Mouse (Mus musculus): Measurements from ENCODE around the gene Nck2. TPM values are rescaled to one million over a fixed set of nuclear protein-coding genes. Genes with fewer than 3 reads are reported as not detected.

Gene Nck2
- polyA plus RNA-seq, 2 experiments = 8.4 to 9.0 TPM

GRCm38 (mm10) chr1:43398738-43399601 is 45.4 kb upstream of the Nck2 start:
- no peak for DNase-seq (ENCODE audit: low read depth in 3 of 3, low spot score in 3 of 3)
- Histone ChIP-seq H3K27me3 (ENCODE audit: control insufficient read depth, insufficient read depth, low read length) (no peaks in the 10 kb centered on the region), H3K9ac (replicated peaks) (no peak overlapping the region), H3K4me2 (ENCODE audit: low read depth) (no peak overlapping the region), H3K36me3 (replicated peaks; ENCODE audit: control insufficient read depth, insufficient read depth, low read depth) (no peaks in the 10 kb centered on the region), H3K4me1 (replicated peaks; ENCODE audit: control insufficient read depth in 2 of 2, insufficient read depth in 2 of 2, low read length in 1 of 2) (peaks cover 14 to 25% of the 10 kb centered on the region in 2 experiments), H3K27ac (no peak overlapping the region), H3K9me3 (ENCODE audit: control insufficient read depth, low read length) (no peaks in the 10 kb centered on the region), H3K4me3 (ENCODE audit: insufficient read depth in 1 of 2, low read depth in 2 of 2, low read length in 2 of 2) (no peak overlapping the region)
- ATAC-seq (ENCODE audit: insufficient read depth) = no peak
- 64% methylated on average over 10 of the region's 10 CpGs for WGBS (ENCODE audit: insufficient replicate concordance)
- no peak for TF ChIP-seq EP300 (IDR thresholded peaks at IDR 0.05; ENCODE audit: low read depth)
- no peak for TF ChIP-seq CTCF (IDR thresholded peaks at IDR 0.05; ENCODE audit: low read depth)

- Histone ChIP-seq H3K4me1 (replicated peaks; ENCODE audit: control insufficient read depth in 2 of 2, insufficient read depth in 2 of 2, low read length in 1 of 2) (peaks cover 14 to 25% of the 10 kb centered on the region in 2 experiments), H3K4me3 (ENCODE audit: insufficient read depth in 1 of 2, low read depth in 2 of 2, low read length in 2 of 2) (no peak overlapping the region), H3K27me3 (ENCODE audit: control insufficient read depth, insufficient read depth, low read length) (no peaks in the 10 kb centered on the region), H3K36me3 (replicated peaks; ENCODE audit: control insufficient read depth, insufficient read depth, low read depth) (no peaks in the 10 kb centered on the region), H3K27ac (peak overlapping the region; percentile 33), H3K4me2 (ENCODE audit: low read depth) (no peak overlapping the region), H3K9me3 (ENCODE audit: control insufficient read depth, low read length) (no peaks in the 10 kb centered on the region), H3K9ac (replicated peaks) (no peak overlapping the region)
- 6% methylated on average over 8 of the region's 8 CpGs for WGBS (ENCODE audit: insufficient replicate concordance)
- DNase-seq (ENCODE audit: low read depth in 3 of 3, low spot score in 3 of 3) (no peak), ATAC-seq (ENCODE audit: insufficient read depth) (peak; percentile 88)
- TF ChIP-seq EP300 (IDR thresholded peaks at IDR 0.05; ENCODE audit: low read depth) (peak; percentile 63), CTCF (IDR thresholded peaks at IDR 0.05; ENCODE audit: low read depth) (no peak)
These were observed 44.7 kb upstream of the Nck2 start for GRCm38 (mm10) chr1:43399602-43400216.

GRCm38 (mm10) chr1:43400655-43401054 is 43.7 kb upstream of the Nck2 start:
- H3K36me3 ChIP-seq (replicated peaks; ENCODE audit: control insufficient read depth, insufficient read depth, low read depth) = no peaks in the 10 kb centered on the region
- ATAC-seq (ENCODE audit: insufficient read depth) (no peak), DNase-seq (ENCODE audit: low read depth in 3 of 3, low spot score in 3 of 3) (no peak)
- peaks cover 14 to 27% of the 10 kb centered on the region in 2 experiments for H3K4me1 ChIP-seq (replicated peaks; ENCODE audit: control insufficient read depth in 2 of 2, insufficient read depth in 2 of 2, low read length in 1 of 2)
- H3K9ac ChIP-seq (replicated peaks) = no peak overlapping the region
- no peak overlapping the region for H3K4me3 ChIP-seq (ENCODE audit: insufficient read depth in 1 of 2, low read depth in 2 of 2, low read length in 2 of 2)
- no peaks in the 10 kb centered on the region for H3K27me3 ChIP-seq (ENCODE audit: control insufficient read depth, insufficient read depth, low read length)
- no peaks in the 10 kb centered on the region for H3K9me3 ChIP-seq (ENCODE audit: control insufficient read depth, low read length)
- H3K4me2 ChIP-seq (ENCODE audit: low read depth) = no peak overlapping the region
- TF ChIP-seq CTCF (IDR thresholded peaks at IDR 0.05; ENCODE audit: low read depth) (no peak), EP300 (IDR thresholded peaks at IDR 0.05; ENCODE audit: low read depth) (no peak)
- H3K27ac ChIP-seq = no peak overlapping the region
- 69% methylated on average over 3 of the region's 3 CpGs for WGBS (ENCODE audit: insufficient replicate concordance)

- Histone ChIP-seq H3K4me1 (replicated peaks; ENCODE audit: control insufficient read depth in 2 of 2, insufficient read depth in 2 of 2, low read length in 1 of 2) (peaks cover 14 to 27% of the 10 kb centered on the region in 2 experiments), H3K36me3 (replicated peaks; ENCODE audit: control insufficient read depth, insufficient read depth, low read depth) (no peaks in the 10 kb centered on the region), H3K9ac (replicated peaks) (no peak overlapping the region), H3K9me3 (ENCODE audit: control insufficient read depth, low read length) (no peaks in the 10 kb centered on the region), H3K27ac (no peak overlapping the region), H3K4me3 (ENCODE audit: insufficient read depth in 1 of 2, low read depth in 2 of 2, low read length in 2 of 2) (no peak overlapping the region), H3K4me2 (ENCODE audit: low read depth) (no peak overlapping the region), H3K27me3 (ENCODE audit: control insufficient read depth, insufficient read depth, low read length) (no peaks in the 10 kb centered on the region)
- ATAC-seq (ENCODE audit: insufficient read depth) (no peak), DNase-seq (ENCODE audit: low read depth in 3 of 3, low spot score in 3 of 3) (no peak)
- TF ChIP-seq EP300 (IDR thresholded peaks at IDR 0.05; ENCODE audit: low read depth) (no peak), CTCF (IDR thresholded peaks at IDR 0.05; ENCODE audit: low read depth) (peak; percentile 40)
These were observed 41.0 kb upstream of the Nck2 start for GRCm38 (mm10) chr1:43403341-43403740.
